Mouse (Mus musculus) spleen, embryonic (tissue): Measurements from ENCODE around the gene Snupn.

ENCODE experiments used
- CTCF ChIA-PET: fragments of 350-600 bp; sonication (Branson Sonifier 250); formaldehyde crosslinking; loops from one replicate; lab custom pipeline; 2022; lab: Charles Lee

The Snupn gene

GRCm38 (mm10) chr9:56995198-56996027 lies 44.7 kb downstream of the Snupn start:
- CTCF ChIA-PET, result interaction anchor here (0.7 to 1.4 kb wide), 3 partner anchors 41 to 1147 kb away, joined by 4 to 9 read pairs (median 4); no protein-coding TSS in a partner anchor

- CTCF ChIA-PET, result interaction anchor here (0.7 to 1.4 kb wide), 3 partner anchors 42 to 58 kb away, joined by 4 to 9 read pairs (median 5); no protein-coding TSS in a partner anchor
Measured at GRCm38 (mm10) chr9:56996028-56996346, 45.3 kb downstream of the Snupn start.

GRCm38 (mm10) chr9:56997206-56997605 lies 46.5 kb downstream of the Snupn start:
- CTCF ChIA-PET, result interaction anchor here (1.4 kb wide), 1 partner anchor 59 kb away, joined by 4 read pairs; no protein-coding TSS in a partner anchor

GRCm38 (mm10) chr9:57003011-57003410 lies 52.3 kb downstream of the Snupn start:
- CTCF ChIA-PET, result no interaction called here

- CTCF ChIA-PET, result no interaction called here
Measured at GRCm38 (mm10) chr9:57012393-57012792, 61.7 kb downstream of the Snupn start.

- CTCF ChIA-PET, result no interaction called here
Measured at GRCm38 (mm10) chr9:57012895-57013294, 62.2 kb downstream of the Snupn start.

- CTCF ChIA-PET, result no interaction called here
Measured at GRCm38 (mm10) chr9:57013756-57014155, 63.1 kb downstream of the Snupn start.

GRCm38 (mm10) chr9:57014766-57015165 lies 64.1 kb downstream of the Snupn start:
- CTCF ChIA-PET, result interaction anchor here (0.7 kb wide), 1 partner anchor 123 kb away, joined by 4 read pairs; no protein-coding TSS in a partner anchor

GRCm38 (mm10) chr9:57017631-57018030 lies 67.0 kb downstream of the Snupn start:
- CTCF ChIA-PET, result no interaction called here

GRCm38 (mm10) chr9:57031756-57032155 lies 81.1 kb downstream of the Snupn start:
- CTCF ChIA-PET, result no interaction called here
